Mouse (Mus musculus) gastrocnemius, adult 2 months (tissue): ENCODE data around the gene Tsr2. TPM values are rescaled to one million over a fixed set of nuclear protein-coding genes. Genes with fewer than 3 reads are reported as not detected.
A peak's percentile ranks its signal among the peaks of the same experiment; 100 is the strongest.

Source experiments
- DNase-seq: peaks from one replicate; pipeline ENCODE4 v3.0.0; 2022
- H3K27ac ChIP-seq: fragments of 200-600 bp; 2 replicates; pipeline ENCODE4 v1.8.1; 2022; ENCODE audit warnings: mild to moderate bottlenecking
- H3K4me3 ChIP-seq: fragments of 200-600 bp; 2 replicates; pipeline ENCODE4 v1.8.1; 2022; ENCODE audit warnings: mild to moderate bottlenecking, moderate library complexity
- CTCF ChIP-seq: fragments of 200-600 bp; IDR thresholded peaks from 2 replicates; pipeline ENCODE4 v1.8.1; 2022; ENCODE audit warnings: antibody characterized with exemption, mild to moderate bottlenecking, moderate library complexity
- intact Hi-C: fragments of 180-260 bp; cut with DNase I; formaldehyde crosslinking; loops from one replicate; pipeline ENCODE4 v1.15.1; 2025
- long read RNA-seq, 2 experiments: library from polyadenylated mRNA; stranded (forward); transcript quantifications; one replicate each; pipeline ENCODE4 v2.0.0; 2021
- total RNA-seq, 2 experiments: library from RNA; stranded (reverse); gene quantifications; 2 replicates each; pipeline ENCODE4 v1.2.3; 2021

Tsr2 gene
- total RNA-seq = 1 to 10 TPM; 7.6 to 9.0 TPM
- long read RNA-seq, experiment 1, partial matches to known transcripts = 0 of 2 reads
- long read RNA-seq, experiment 1, other reads (novel, unspliced or antisense) = 1 of 2 reads
- long read RNA-seq, experiment 2, partial matches to known transcripts = 1 of 2 reads
- long read RNA-seq, experiment 2, other reads (novel, unspliced or antisense) = 0 of 2 reads

- peak within 1 kb of the TSS; percentile 71 for H3K4me3 ChIP-seq
- peak; percentile 18; the same call in 1 of the 2 replicates for TF ChIP-seq CTCF
- intact Hi-C loops = loop anchor here (5.0 kb wide), 1 partner anchor 49 kb away; the partner anchor contains the start of gene Fgd1
- peak within 1 kb of the TSS; percentile 78 for H3K27ac ChIP-seq
- DNase-seq = peak; percentile 78
Measured at GRCm38 (mm10) chrX:151096171-151097058, at the start of gene Tsr2. TSS of gene Tsr2 (minus strand) at chrX:151096543.

GRCm38 (mm10) chrX:151132785-151133184 lies 36.4 kb upstream of the Tsr2 start:
- DNase-seq = no peak
- H3K4me3 ChIP-seq = peak overlapping the region; percentile 51
- intact Hi-C loops = loop anchor here (10.0 kb wide), 2 partner anchors 212 to 392 kb away; partner anchors contain the start of genes Fam120c and Phf8
- peak; percentile 63 for TF ChIP-seq CTCF
- H3K27ac ChIP-seq = no peak overlapping the region

GRCm38 (mm10) chrX:151130493-151130892 lies 34.1 kb upstream of the Tsr2 start:
- intact Hi-C loops = loop anchor here (10.0 kb wide), 2 partner anchors 214 to 394 kb away; partner anchors contain the start of genes Fam120c and Phf8
- Histone ChIP-seq H3K27ac (no peak overlapping the region), H3K4me3 (no peak overlapping the region)
- no peak for DNase-seq
- TF ChIP-seq CTCF = peak; percentile 16; the same call in 1 of the 2 replicates

- no peak for TF ChIP-seq CTCF
- no peak for DNase-seq
- Histone ChIP-seq H3K27ac (no peak overlapping the region), H3K4me3 (no peak overlapping the region)
- intact Hi-C loops = no loop called here
Measured at GRCm38 (mm10) chrX:151123933-151124332, 27.6 kb upstream of the Tsr2 start.

GRCm38 (mm10) chrX:151117432-151117831 lies 21.1 kb upstream of the Tsr2 start:
- DNase-seq = no peak
- intact Hi-C loops = loop anchor here (5.0 to 10.0 kb wide), 4 partner anchors 103 to 605 kb away; partner anchors contain the start of gene Gnl3l
- no peak overlapping the region for H3K27ac ChIP-seq
- H3K4me3 ChIP-seq = no peak overlapping the region
- peak; percentile 65 for TF ChIP-seq CTCF

GRCm38 (mm10) chrX:151116795-151117194 lies 20.5 kb upstream of the Tsr2 start:
- intact Hi-C loops = loop anchor here (5.0 to 10.0 kb wide), 4 partner anchors 102 to 604 kb away; partner anchors contain the start of gene Gnl3l
- peak; percentile 76 for TF ChIP-seq CTCF
- Histone ChIP-seq H3K27ac (no peak overlapping the region), H3K4me3 (no peak overlapping the region)
- peak; percentile 38 for DNase-seq

- no peak overlapping the region for H3K27ac ChIP-seq
- H3K4me3 ChIP-seq = no peak overlapping the region
- TF ChIP-seq CTCF = no peak
- intact Hi-C loops = no loop called here
- peak; percentile 28 for DNase-seq
Measured at GRCm38 (mm10) chrX:151107301-151108067, 11.1 kb upstream of the Tsr2 start.

GRCm38 (mm10) chrX:151087418-151087817 lies 8.9 kb downstream of the Tsr2 start:
- no peak for DNase-seq
- Histone ChIP-seq H3K27ac (no peak overlapping the region), H3K4me3 (no peak overlapping the region)
- TF ChIP-seq CTCF = no peak
- intact Hi-C loops = no loop called here

- DNase-seq = no peak
- no peak for TF ChIP-seq CTCF
- no peak overlapping the region for H3K27ac ChIP-seq
- intact Hi-C loops = no loop called here
- H3K4me3 ChIP-seq = no peak overlapping the region
Measured at GRCm38 (mm10) chrX:151085599-151085998, 10.7 kb downstream of the Tsr2 start.

- intact Hi-C loops = no loop called here
- no peak overlapping the region for H3K4me3 ChIP-seq
- no peak overlapping the region for H3K27ac ChIP-seq
- TF ChIP-seq CTCF = no peak
- DNase-seq = no peak
Measured at GRCm38 (mm10) chrX:151076941-151077485, 19.3 kb downstream of the Tsr2 start.

- no peak overlapping the region for H3K4me3 ChIP-seq
- H3K27ac ChIP-seq = no peak overlapping the region
- TF ChIP-seq CTCF = no peak
- intact Hi-C loops = no loop called here
- DNase-seq = no peak
Measured at GRCm38 (mm10) chrX:151076007-151076406, 20.3 kb downstream of the Tsr2 start.

GRCm38 (mm10) chrX:151067876-151068275 lies 28.5 kb downstream of the Tsr2 start:
- intact Hi-C loops = no loop called here
- H3K4me3 ChIP-seq = no peak overlapping the region
- no peak for DNase-seq
- no peak for TF ChIP-seq CTCF
- H3K27ac ChIP-seq = no peak overlapping the region
